Comparison of ENCODE assay signal across 26 mouse cellular contexts in genomic region chr9:95811817-95812216, GRCm38 (mm10). TPM values are rescaled to one million over a fixed set of nuclear protein-coding genes. Genes with fewer than 3 reads are reported as not detected.
DNase-seq lines count a peak whose midpoint lies in the region; ATAC-seq and TF ChIP-seq lines count a peak whose summit lies in the region.
"Had no signal": no experiment of that assay in that cellular context is flagged by ENCODE, and none has a peak within 500 bp of the region (broad histone marks: within the 10 kb centered on the region; RNA-seq: fewer than 3 reads in every experiment).

No protein-coding gene starts in this region.

- no peak for TF ChIP-seq POLR2A in small intestine, adult 2 months (IDR thresholded peaks at IDR 0.05; ENCODE audit: low read depth, low read length)

- H3K9ac ChIP-seq in kidney, embryonic 14.5 days (ENCODE audit: low read depth, low read length), result no peak overlapping the region
- H3K9ac ChIP-seq: embryonic facial prominence, embryonic 15.5 days; forebrain, embryonic 12.5 days; forebrain, postnatal 0 days; liver, embryonic 15.5 days; lung, embryonic 15.5 days; midbrain, embryonic 13.5 days; neural tube, embryonic 13.5 days had no signal

- H3K27me3 ChIP-seq in kidney, embryonic 14.5 days (ENCODE audit: control insufficient read depth, insufficient read depth, low read length), result no peaks in the 10 kb centered on the region
- H3K27me3 ChIP-seq in small intestine, adult 2 months (ENCODE audit: control insufficient read depth, insufficient read depth, low read length), result no peaks in the 10 kb centered on the region
- H3K27me3 ChIP-seq: CH12.LX; embryonic facial prominence, embryonic 15.5 days; liver, embryonic 15.5 days; lung, embryonic 15.5 days; midbrain, embryonic 13.5 days; neural tube, embryonic 13.5 days had no signal

- no peaks in the 10 kb centered on the region for H3K36me3 ChIP-seq in kidney, embryonic 14.5 days (ENCODE audit: control insufficient read depth, insufficient read depth, low read length)
- peaks cover 13% of the 10 kb centered on the region for H3K36me3 ChIP-seq in small intestine, adult 2 months (ENCODE audit: control insufficient read depth, insufficient read depth, low read length)
- H3K36me3 ChIP-seq: embryonic facial prominence, embryonic 10.5 days; embryonic facial prominence, embryonic 15.5 days; forebrain, embryonic 12.5 days; liver, embryonic 15.5 days; lung, embryonic 15.5 days; midbrain, embryonic 13.5 days; neural tube, embryonic 13.5 days had no signal

- no peak overlapping the region for H3K4me3 ChIP-seq in kidney, embryonic 14.5 days (ENCODE audit: low read length)
- peak overlapping the region; percentile 39 for H3K4me3 ChIP-seq in small intestine, adult 2 months (ENCODE audit: low read depth, low read length)
- H3K4me3 ChIP-seq: embryonic facial prominence, embryonic 10.5 days; embryonic facial prominence, embryonic 15.5 days; forebrain, embryonic 12.5 days; layer of hippocampus, adult 2 months; liver, embryonic 15.5 days; lung, embryonic 15.5 days; midbrain, embryonic 13.5 days; neural tube, embryonic 13.5 days had no signal

- H3K9me3 ChIP-seq in kidney, embryonic 14.5 days (ENCODE audit: control insufficient read depth, low read length), result no peaks in the 10 kb centered on the region
- H3K9me3 ChIP-seq: embryonic facial prominence, embryonic 10.5 days; embryonic facial prominence, embryonic 15.5 days; liver, embryonic 15.5 days; lung, embryonic 15.5 days; midbrain, embryonic 13.5 days; neural tube, embryonic 13.5 days had no signal

- 91% methylated on average over 4 of the region's 4 CpGs for WGBS in kidney, embryonic 14.5 days
- WGBS in small intestine, adult 2 months, result 65% methylated on average over 4 of the region's 4 CpGs

- peak; percentile 14 for DNase-seq in heart, adult 11 months
- DNase-seq in heart, postnatal 4 days, result no peak
- peak; percentile 55 to 72 for DNase-seq in kidney, adult 8-10 months
- peak; percentile 25 for DNase-seq in R1 (ENCODE audit: low read depth, low spot score)
- DNase-seq in adrenal gland, adult 18-20 months (ENCODE audit: low spot score in 2 of 2), result no peak
- DNase-seq: adrenal gland, postnatal 10 days; cerebellum, adult 8-10 months; cerebellum, postnatal 25 days; forebrain, postnatal 0 days; heart, postnatal 14 days; left cerebral cortex, postnatal 4 days; lung, postnatal 36 days; right cerebral cortex, postnatal 4 days had no signal

- TF ChIP-seq CTCF in small intestine, adult 2 months (IDR thresholded peaks at IDR 0.05; ENCODE audit: extremely low read depth, insufficient read length, insufficient replicate concordance, low read depth, low read length), result no peak

- ATAC-seq in kidney, embryonic 14.5 days (ENCODE audit: low FRiP score, low TSS enrichment), result no peak
- ATAC-seq: forebrain, postnatal 0 days; hindbrain, embryonic 16.5 days; midbrain, embryonic 13.5 days had no signal

- H3K4me1 ChIP-seq in kidney, embryonic 14.5 days (ENCODE audit: control insufficient read depth, insufficient read depth, low read length), result no peaks in the 10 kb centered on the region
- H3K4me1 ChIP-seq in small intestine, adult 2 months (ENCODE audit: control insufficient read depth, insufficient read depth, insufficient read length, low read length), result peaks cover 7% of the 10 kb centered on the region; the same call in 1 of the 2 replicates
- H3K4me1 ChIP-seq: liver, embryonic 15.5 days; lung, embryonic 15.5 days had no signal

- H3K27ac ChIP-seq in kidney, embryonic 14.5 days (ENCODE audit: low read depth, low read length), result no peak overlapping the region
- H3K27ac ChIP-seq in small intestine, adult 2 months (ENCODE audit: insufficient read depth, low read depth, low read length), result peak overlapping the region; percentile 6; the same call in 1 of the 2 replicates
- H3K27ac ChIP-seq: embryonic facial prominence, embryonic 10.5 days; embryonic facial prominence, embryonic 15.5 days; forebrain, embryonic 12.5 days; layer of hippocampus, adult 2 months; liver, embryonic 15.5 days; lung, embryonic 15.5 days; midbrain, embryonic 13.5 days; neural tube, embryonic 13.5 days had no signal

- no peak overlapping the region for H3K4me2 ChIP-seq in kidney, embryonic 14.5 days (replicated peaks; ENCODE audit: low read depth, low read length)
- H3K4me2 ChIP-seq: embryonic facial prominence, embryonic 15.5 days; forebrain, embryonic 12.5 days; liver, embryonic 15.5 days; lung, embryonic 15.5 days; midbrain, embryonic 13.5 days; neural tube, embryonic 13.5 days had no signal

RNA-seq across cellular contexts. Expression of gene Pls1, which starts 33.3 kb away (rescaled TPM):
- total RNA-seq in heart, postnatal 4 days (2021), result under 1 TPM; 0.18 to 0.26 TPM
- 9.2 and 14.1 TPM in 2 replicates for polyA plus RNA-seq in kidney, embryonic 14.5 days (2014; fragmentation: Nextera tagmentation; extraction: Ambion mirVana)
- polyA plus RNA-seq in small intestine, adult 2 months (2012; rRNA removed), result 18.8 and 82.0 TPM in 2 replicates
- 1 to 10 TPM; 1.1 to 4.4 TPM for total RNA-seq in adrenal gland, adult 18-20 months (2021)
- total RNA-seq: gastrocnemius, adult 8-10 months had no signal

RNA-seq across cellular contexts. Expression of gene Atr, which starts 45.6 kb away (rescaled TPM):
- total RNA-seq in heart, postnatal 4 days (2021), result 10 to 100 TPM; 15.4 to 16.9 TPM
- polyA plus RNA-seq in kidney, embryonic 14.5 days (2014; fragmentation: Nextera tagmentation; extraction: Ambion mirVana), result 18.1 and 27.7 TPM in 2 replicates
- polyA plus RNA-seq in small intestine, adult 2 months (2012; rRNA removed), result 0.14 and 0.35 TPM in 2 replicates
- 10 to 100 TPM in 1 of 2 experiments, 1 to 10 TPM in 1; 9.7 to 12.4 TPM for total RNA-seq in adrenal gland, adult 18-20 months (2021)

Comparison
In these comparisons a context has a peak if more than half of its experiments do, and no peak if none do; other contexts are left out.
1. DNase-seq: peak in heart, adult 11 months (single experiment), kidney, adult 8-10 months (2 of 2) and R1 (single experiment); none in heart, postnatal 4 days (single experiment) and adrenal gland, adult 18-20 months (0 of 2).